Mouse (Mus musculus): ENCODE measurements around the gene Klhl22. TPM values are rescaled to one million over a fixed set of nuclear protein-coding genes. Genes with fewer than 3 reads are reported as not detected.

Klhl22 gene
- total and polyA plus RNA-seq, 2 experiments from 2014 or later: 79.3 to 156 TPM

GRCm38 (mm10) chr16:17794047-17794446, 34.6 kb downstream of the Klhl22 start:
- Histone ChIP-seq H3K4me3 (ENCODE audit: low read depth, low read length) (no peak overlapping the region), H3K4me2 (ENCODE audit: low read depth, low read length, poor library complexity, severe bottlenecking) (no peak overlapping the region), H3K4me1 (ENCODE audit: insufficient read depth, low read length) (peaks cover 3% of the 10 kb centered on the region; the same call in 1 of the 2 replicates), H3K9me3 (ENCODE audit: low read length) (no peaks in the 10 kb centered on the region), H3K27me3 (ENCODE audit: insufficient read depth, low read length) (peaks cover 28% of the 10 kb centered on the region), H3K36me3 (ENCODE audit: insufficient read depth, low read length) (peaks cover 13% of the 10 kb centered on the region), H3K9ac (replicated peaks; ENCODE audit: low read length, poor library complexity, severe bottlenecking) (no peak overlapping the region), H3K27ac (ENCODE audit: low read depth, low read length) (no peak overlapping the region)
- ATAC-seq (ENCODE audit: low FRiP score) (no peak), DNase-seq (ENCODE audit: low spot score) (no peak)
- WGBS: 83% methylated on average over 4 of the region's 4 CpGs
- no peak for TF ChIP-seq CTCF (IDR thresholded peaks at IDR 0.05)

DNA sequence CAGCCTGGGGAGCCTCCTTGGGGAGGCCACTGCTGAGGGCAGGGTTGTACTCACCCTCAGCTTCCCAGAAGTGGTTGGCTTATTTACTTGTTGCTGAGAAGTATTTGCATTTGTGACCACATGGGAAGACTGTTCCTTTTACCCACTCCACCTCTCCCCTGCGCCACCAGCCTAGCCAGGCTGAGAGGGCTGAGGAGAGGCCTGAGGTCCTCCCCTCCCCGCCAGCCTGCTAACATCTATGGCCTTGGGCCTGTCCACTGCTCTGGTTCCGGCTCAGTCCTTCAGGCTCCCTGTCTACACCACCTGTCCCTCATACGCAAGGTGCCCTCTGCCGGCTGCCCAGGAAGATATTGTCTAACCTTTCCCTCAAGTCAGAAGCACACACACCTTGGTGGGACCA, 36.2 kb downstream of the Klhl22 start:
- H3K36me3 ChIP-seq (ENCODE audit: insufficient read depth, low read length): peaks cover 4% of the 10 kb centered on the region; the same call in 1 of the 2 replicates
- DNase-seq (ENCODE audit: low spot score): no peak
- H3K4me3 ChIP-seq (ENCODE audit: low read depth, low read length): no peak overlapping the region
- H3K4me1 ChIP-seq (ENCODE audit: insufficient read depth, low read length): peaks cover 3% of the 10 kb centered on the region; the same call in 1 of the 2 replicates
- TF ChIP-seq CTCF (IDR thresholded peaks at IDR 0.05): no peak; the same call in 1 of the 2 replicates
- H3K9me3 ChIP-seq (ENCODE audit: low read length): no peaks in the 10 kb centered on the region
- no peak overlapping the region for H3K4me2 ChIP-seq (ENCODE audit: low read depth, low read length, poor library complexity, severe bottlenecking)
- 64% methylated on average over 5 of the region's 5 CpGs for WGBS
- no peak overlapping the region for H3K9ac ChIP-seq (replicated peaks; ENCODE audit: low read length, poor library complexity, severe bottlenecking)
- H3K27ac ChIP-seq (ENCODE audit: low read depth, low read length): no peak overlapping the region
- no peak for ATAC-seq (ENCODE audit: low FRiP score)
- H3K27me3 ChIP-seq (ENCODE audit: insufficient read depth, low read length): peaks cover 42% of the 10 kb centered on the region

GRCm38 (mm10) chr16:17796519-17796918, 37.1 kb downstream of the Klhl22 start:
- peak overlapping the region; percentile 97 for H3K4me2 ChIP-seq (ENCODE audit: low read depth, low read length, poor library complexity, severe bottlenecking)
- H3K4me1 ChIP-seq (ENCODE audit: insufficient read depth, low read length): peaks cover 3% of the 10 kb centered on the region; the same call in 1 of the 2 replicates
- no peak for TF ChIP-seq CTCF (IDR thresholded peaks at IDR 0.05)
- peaks cover 4% of the 10 kb centered on the region; the same call in 1 of the 2 replicates for H3K36me3 ChIP-seq (ENCODE audit: insufficient read depth, low read length)
- peak overlapping the region; percentile 50; the same call in 1 of the 2 replicates for H3K4me3 ChIP-seq (ENCODE audit: low read depth, low read length)
- peaks cover 51% of the 10 kb centered on the region for H3K27me3 ChIP-seq (ENCODE audit: insufficient read depth, low read length)
- no peak for ATAC-seq (ENCODE audit: low FRiP score)
- no peaks in the 10 kb centered on the region for H3K9me3 ChIP-seq (ENCODE audit: low read length)
- H3K27ac ChIP-seq (ENCODE audit: low read depth, low read length): no peak overlapping the region
- DNase-seq (ENCODE audit: low spot score): no peak
- no peak overlapping the region for H3K9ac ChIP-seq (replicated peaks; ENCODE audit: low read length, poor library complexity, severe bottlenecking)

DNA sequence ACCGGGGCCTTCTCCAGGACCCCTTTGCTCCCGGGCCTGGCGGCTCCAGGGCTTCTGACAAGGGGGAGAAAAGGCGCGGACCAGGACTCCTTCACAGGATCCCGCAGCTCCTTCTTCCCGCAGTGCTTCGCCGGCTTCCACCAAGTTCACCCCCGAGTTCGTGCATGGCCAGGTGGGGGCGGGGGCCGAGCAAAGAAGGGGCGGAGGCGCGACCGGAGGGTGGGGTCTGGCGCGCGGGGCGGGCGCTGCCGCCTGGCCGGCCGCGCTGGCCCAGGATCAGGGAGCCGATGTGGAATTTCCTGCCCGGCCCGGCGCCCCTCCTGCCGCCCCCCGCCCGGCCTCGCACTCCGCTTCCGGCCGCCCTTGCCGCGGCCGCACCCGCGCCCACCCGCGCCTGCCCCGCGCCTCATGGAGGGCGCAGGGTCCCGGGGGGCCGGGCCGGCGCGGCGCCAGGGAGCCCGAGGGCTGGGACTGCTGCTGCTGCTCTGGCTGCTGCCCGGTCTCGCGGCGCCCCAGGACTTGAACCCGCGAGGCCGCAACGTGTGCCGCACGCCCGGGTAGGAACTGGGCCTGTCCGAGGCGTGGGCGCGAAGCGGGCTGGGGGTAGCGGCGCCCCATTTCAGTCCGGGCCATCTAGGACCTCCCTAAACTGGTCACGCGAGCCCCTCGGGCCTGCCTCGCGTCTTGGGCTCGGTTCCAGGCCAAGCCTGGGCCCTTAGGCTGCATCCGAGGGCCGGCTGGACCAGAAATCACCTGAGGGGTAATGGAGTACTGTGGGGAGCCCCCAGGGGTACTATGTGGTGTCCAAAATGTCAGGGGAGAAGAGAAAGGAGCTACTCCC, 37.8 kb downstream of the Klhl22 start, which contains the start of gene Scarf2:
Gene Scarf2 (plus strand): TSS at position 312 of the 841 bp plus-strand sequence.
- 1% methylated on average over 67 of the region's 81 CpGs for WGBS
- H3K4me2 ChIP-seq (ENCODE audit: low read depth, low read length, poor library complexity, severe bottlenecking): peak within 1 kb of the TSS; percentile 97
- no peak within 1 kb of the TSS for H3K27ac ChIP-seq (ENCODE audit: low read depth, low read length)
- TF ChIP-seq CTCF (IDR thresholded peaks at IDR 0.05): no peak
- H3K4me3 ChIP-seq (ENCODE audit: low read depth, low read length): peak within 1 kb of the TSS; percentile 50
- peaks cover 58% of the 10 kb centered on the region for H3K27me3 ChIP-seq (ENCODE audit: insufficient read depth, low read length)
- peaks cover 3% of the 10 kb centered on the region; the same call in 1 of the 2 replicates for H3K4me1 ChIP-seq (ENCODE audit: insufficient read depth, low read length)
- no peaks in the 10 kb centered on the region for H3K9me3 ChIP-seq (ENCODE audit: low read length)
- DNase-seq (ENCODE audit: low spot score) (no peak), ATAC-seq (ENCODE audit: low FRiP score) (peak; percentile 27; the same call in 1 of the 2 replicates)
- H3K36me3 ChIP-seq (ENCODE audit: insufficient read depth, low read length): peaks cover 4% of the 10 kb centered on the region; the same call in 1 of the 2 replicates
- H3K9ac ChIP-seq (replicated peaks; ENCODE audit: low read length, poor library complexity, severe bottlenecking): peak within 1 kb of the TSS; percentile 52

DNA sequence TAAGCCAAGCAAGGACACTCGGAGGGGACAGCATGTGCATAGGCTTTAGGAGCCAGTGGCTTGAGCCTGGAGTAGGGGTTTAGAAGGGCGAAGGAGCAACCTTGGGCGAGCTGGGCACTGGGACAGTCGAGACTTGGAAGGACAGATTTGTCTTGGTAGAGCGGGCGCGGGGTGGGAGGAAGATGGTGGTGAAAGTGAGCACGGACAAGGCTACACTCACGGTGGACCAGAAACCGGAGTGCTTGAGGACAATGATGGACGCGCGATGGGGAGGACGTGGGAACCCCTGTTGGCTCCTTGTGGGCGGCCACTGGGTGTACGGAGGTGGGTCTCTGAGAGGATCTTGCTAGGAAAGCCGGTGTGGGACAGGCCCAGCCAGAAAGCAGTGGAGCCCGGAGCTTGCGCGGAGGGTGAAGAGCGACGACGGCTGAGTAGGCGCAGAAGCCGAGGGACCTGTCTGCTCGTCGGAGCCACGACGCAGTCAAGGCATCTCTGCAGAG, 38.4 kb downstream of the Klhl22 start:
- WGBS: 2% methylated on average over 29 of the region's 29 CpGs

More for the DNA sequence above, 38.4 kb downstream of the Klhl22 start:
- Histone ChIP-seq H3K27ac (ENCODE audit: low read depth, low read length) (no peak overlapping the region), H3K27me3 (ENCODE audit: insufficient read depth, low read length) (peaks cover 64% of the 10 kb centered on the region), H3K4me2 (ENCODE audit: low read depth, low read length, poor library complexity, severe bottlenecking) (peak overlapping the region; percentile 97), H3K4me1 (ENCODE audit: insufficient read depth, low read length) (peaks cover 9% of the 10 kb centered on the region), H3K9ac (replicated peaks; ENCODE audit: low read length, poor library complexity, severe bottlenecking) (0 out of 2 replicates have a peak overlapping the region, but pooled peaks have one; percentile 52), H3K36me3 (ENCODE audit: insufficient read depth, low read length) (peaks cover 3% of the 10 kb centered on the region; the same call in 1 of the 2 replicates), H3K4me3 (ENCODE audit: low read depth, low read length) (peak overlapping the region; percentile 50; the same call in 1 of the 2 replicates), H3K9me3 (ENCODE audit: low read length) (no peaks in the 10 kb centered on the region)
- DNase-seq (ENCODE audit: low spot score): no peak
- no peak for TF ChIP-seq CTCF (IDR thresholded peaks at IDR 0.05)
- ATAC-seq (ENCODE audit: low FRiP score): no peak

Measured in midbrain, postnatal 0 days (tissue).